In genomic region chr15:86252684-86253083, GRCm38 (mm10) we compare ENCODE assay signal across 15 mouse cellular contexts. TPM values are rescaled to one million over a fixed set of nuclear protein-coding genes. Genes with fewer than 3 reads are reported as not detected.
A peak's percentile ranks its signal among the peaks of the same experiment; 100 is the strongest.
DNase-seq lines count a peak whose midpoint lies in the region; ATAC-seq and TF ChIP-seq lines count a peak whose summit lies in the region.
"Had no signal": no experiment of that assay in that cellular context is flagged by ENCODE, and none has a peak within 500 bp of the region (broad histone marks: within the 10 kb centered on the region; RNA-seq: fewer than 3 reads in every experiment).

No protein-coding gene starts in this region.

- peak; percentile 30 for TF ChIP-seq CTCF in lung, postnatal 0 days (IDR thresholded peaks at IDR 0.05)
- TF ChIP-seq CTCF in stomach, postnatal 0 days (IDR thresholded peaks at IDR 0.05; ENCODE audit: low read depth): peak; percentile 30

- intact Hi-C loops in heart, postnatal 10 days (cut with DNase I): no loop called here

- H3K4me1 ChIP-seq in hindbrain, embryonic 12.5 days: peaks cover 15% of the 10 kb centered on the region
- peaks cover 21% of the 10 kb centered on the region for H3K4me1 ChIP-seq in hindbrain, embryonic 13.5 days (replicated peaks)
- no peaks in the 10 kb centered on the region for H3K4me1 ChIP-seq in lung, postnatal 0 days (ENCODE audit: insufficient read depth, low read depth, low read length)
- no peaks in the 10 kb centered on the region for H3K4me1 ChIP-seq in stomach, postnatal 0 days (replicated peaks; ENCODE audit: control insufficient read depth, insufficient read depth)
- H3K4me1 ChIP-seq: heart, embryonic 12.5 days had no signal

- no peak overlapping the region for H3K4me3 ChIP-seq in hindbrain, embryonic 12.5 days
- H3K4me3 ChIP-seq in hindbrain, embryonic 13.5 days: no peak overlapping the region
- H3K4me3 ChIP-seq in lung, postnatal 0 days (ENCODE audit: low read depth, low read length): no peak overlapping the region
- H3K4me3 ChIP-seq in stomach, postnatal 0 days (ENCODE audit: low read depth, low read length): no peak overlapping the region
- H3K4me3 ChIP-seq: heart, embryonic 12.5 days had no signal

- 68% methylated on average over 4 of the region's 4 CpGs for WGBS in hindbrain, embryonic 12.5 days
- WGBS in hindbrain, embryonic 13.5 days: 66% methylated on average over 4 of the region's 4 CpGs
- 59% methylated on average over 4 of the region's 4 CpGs for WGBS in lung, postnatal 0 days
- 54% methylated on average over 4 of the region's 4 CpGs for WGBS in stomach, postnatal 0 days

- H3K4me2 ChIP-seq in hindbrain, embryonic 12.5 days (replicated peaks): no peak overlapping the region
- no peak overlapping the region for H3K4me2 ChIP-seq in hindbrain, embryonic 13.5 days
- H3K4me2 ChIP-seq in lung, postnatal 0 days (replicated peaks; ENCODE audit: low read depth, low read length): no peak overlapping the region
- no peak overlapping the region for H3K4me2 ChIP-seq in stomach, postnatal 0 days (replicated peaks; ENCODE audit: low read depth)
- H3K4me2 ChIP-seq: heart, embryonic 12.5 days had no signal

- peak; percentile 28 for DNase-seq in lung, postnatal 0 days (ENCODE audit: low spot score)
- DNase-seq in lung, postnatal 4 days: no peak
- DNase-seq in thymus, postnatal 4 days: peak; percentile 55
- no peak for DNase-seq in thymus, postnatal 25 days
- peak; percentile 29 for DNase-seq in stomach, postnatal 0 days (ENCODE audit: low spot score)
- DNase-seq in heart, postnatal 10 days: no peak
- DNase-seq: adrenal gland, postnatal 36 days; cerebellum, postnatal 10 days; gastrocnemius, postnatal 36 days; kidney, postnatal 25 days; thymus, adult 18-20 months had no signal

- no peaks in the 10 kb centered on the region for H3K27me3 ChIP-seq in hindbrain, embryonic 12.5 days
- no peaks in the 10 kb centered on the region for H3K27me3 ChIP-seq in hindbrain, embryonic 13.5 days
- no peaks in the 10 kb centered on the region for H3K27me3 ChIP-seq in lung, postnatal 0 days (replicated peaks; ENCODE audit: insufficient read depth, low read length)
- H3K27me3 ChIP-seq in stomach, postnatal 0 days (ENCODE audit: control insufficient read depth, insufficient read depth, low read length): no peaks in the 10 kb centered on the region

- H3K27ac ChIP-seq in hindbrain, embryonic 12.5 days: no peak overlapping the region
- H3K27ac ChIP-seq in hindbrain, embryonic 13.5 days: no peak overlapping the region
- no peak overlapping the region for H3K27ac ChIP-seq in lung, postnatal 0 days (ENCODE audit: low read length)
- H3K27ac ChIP-seq in stomach, postnatal 0 days (replicated peaks): no peak overlapping the region

- H3K9ac ChIP-seq in hindbrain, embryonic 12.5 days: no peak overlapping the region
- H3K9ac ChIP-seq in hindbrain, embryonic 13.5 days: no peak overlapping the region
- H3K9ac ChIP-seq in lung, postnatal 0 days (replicated peaks; ENCODE audit: low read depth): no peak overlapping the region
- no peak overlapping the region for H3K9ac ChIP-seq in stomach, postnatal 0 days (ENCODE audit: low read length)
- H3K9ac ChIP-seq: heart, embryonic 12.5 days had no signal

- H3K9me3 ChIP-seq in hindbrain, embryonic 12.5 days (replicated peaks): no peaks in the 10 kb centered on the region
- no peaks in the 10 kb centered on the region for H3K9me3 ChIP-seq in hindbrain, embryonic 13.5 days
- no peaks in the 10 kb centered on the region for H3K9me3 ChIP-seq in lung, postnatal 0 days (ENCODE audit: low read length)
- H3K9me3 ChIP-seq in stomach, postnatal 0 days (ENCODE audit: control insufficient read depth, low read length): no peaks in the 10 kb centered on the region
- H3K9me3 ChIP-seq: heart, embryonic 12.5 days had no signal

- no peaks in the 10 kb centered on the region for H3K36me3 ChIP-seq in hindbrain, embryonic 12.5 days
- no peaks in the 10 kb centered on the region for H3K36me3 ChIP-seq in hindbrain, embryonic 13.5 days
- no peaks in the 10 kb centered on the region for H3K36me3 ChIP-seq in lung, postnatal 0 days (ENCODE audit: insufficient read depth, low read length)
- H3K36me3 ChIP-seq in stomach, postnatal 0 days (ENCODE audit: control insufficient read depth, insufficient read depth, low read length): no peaks in the 10 kb centered on the region

- 0 out of 2 replicates have a peak, but pooled peaks have one; percentile 50 for ATAC-seq in hindbrain, embryonic 12.5 days (ENCODE audit: low FRiP score)
- no peak for ATAC-seq in hindbrain, embryonic 13.5 days (ENCODE audit: low FRiP score)
- ATAC-seq in lung, postnatal 0 days: no peak
- peak; percentile 61; the same call in 1 of the 2 replicates for ATAC-seq in stomach, postnatal 0 days (ENCODE audit: low FRiP score, low TSS enrichment)
- ATAC-seq: intestine, embryonic 16.5 days had no signal

- no peak for TF ChIP-seq EP300 in lung, postnatal 0 days (IDR thresholded peaks at IDR 0.05)
- no peak for TF ChIP-seq EP300 in stomach, postnatal 0 days (optimal IDR thresholded peaks at IDR 0.05)

RNA-seq across cellular contexts. Expression of gene Tbc1d22a, which starts 38.4 kb away (rescaled TPM):
- polyA plus RNA-seq in hindbrain, embryonic 12.5 days (2016; fragmentation: Nextera tagmentation; extraction: Ambion mirVana): 13.8 and 14.1 TPM in 2 replicates
- polyA plus RNA-seq in hindbrain, embryonic 13.5 days (2015; fragmentation: Nextera tagmentation; extraction: Ambion mirVana): 12.1 and 13.5 TPM in 2 replicates
- polyA plus RNA-seq in lung, postnatal 0 days (2015; fragmentation: Nextera tagmentation; extraction: Ambion mirVana): 11.8 and 13.1 TPM in 2 replicates
- polyA plus RNA-seq in stomach, postnatal 0 days (2015; fragmentation: Nextera tagmentation; extraction: Ambion mirVana): 8.7 TPM in 2 replicates
- 10 to 100 TPM; 19.0 to 23.1 TPM for total RNA-seq in heart, postnatal 10 days (2021)

Comparison
In these comparisons a context has a peak if more than half of its experiments do, and no peak if none do; other contexts are left out.
1. ATAC-seq: peak in hindbrain, embryonic 12.5 days (single experiment) and stomach, postnatal 0 days (single experiment); none in hindbrain, embryonic 13.5 days (single experiment) and lung, postnatal 0 days (single experiment).
2. DNase-seq: peak in lung, postnatal 0 days (single experiment), thymus, postnatal 4 days (single experiment) and stomach, postnatal 0 days (single experiment); none in lung, postnatal 4 days (0 of 2), thymus, postnatal 25 days (single experiment) and heart, postnatal 10 days (0 of 2).